Mouse (Mus musculus) limb, embryonic 10.5 days (tissue): Measurements from ENCODE around the gene Kcnj14. TPM values are rescaled to one million over a fixed set of nuclear protein-coding genes. Genes with fewer than 3 reads are reported as not detected.

Experiments
- DNase-seq: peaks from one replicate; pipeline ENCODE4 v3.0.0-alpha.2; 2017; ENCODE audit warnings: low spot score
- H3K27ac ChIP-seq: fragments of 300-500 bp; sonication (generic); 2 replicates; pipeline ENCODE4 v1.5.1; 2016; ENCODE audit warnings: mild to moderate bottlenecking
- H3K27me3 ChIP-seq: fragments of 300-500 bp; sonication (generic); 2 replicates; pipeline ENCODE4 v1.6.1; 2016; ENCODE audit warnings: low read depth, mild to moderate bottlenecking; ENCODE audit not compliant: poor library complexity, severe bottlenecking
- H3K36me3 ChIP-seq: fragments of 300-500 bp; sonication (generic); 2 replicates; pipeline ENCODE4 v1.6.1; 2016; ENCODE audit warnings: mild to moderate bottlenecking, moderate library complexity
- H3K4me1 ChIP-seq: fragments of 300-500 bp; sonication (generic); 2 replicates; pipeline ENCODE4 v1.6.1; 2016
- H3K4me3 ChIP-seq: fragments of 300-500 bp; sonication (generic); 2 replicates; pipeline ENCODE4 v1.5.1; 2016; ENCODE audit warnings: mild to moderate bottlenecking, moderate library complexity
- H3K9me3 ChIP-seq: fragments of 300-500 bp; sonication (generic); replicated peaks from 2 replicates; pipeline ENCODE4 v1.6.1; 2016; ENCODE audit warnings: mild to moderate bottlenecking
- WGBS: fragments of 180-500 bp; shearing (Covaris S2); methylation state at CpG from one replicate; pipeline ENCODE4 v1.1.7; 2016; 5-methylcytosine and 5-hydroxymethylcytosine counted together
- polyA plus RNA-seq: library from polyadenylated mRNA; unstranded; fragments of >200 nt; fragmentation: Nextera tagmentation; extraction: Ambion mirVana; gene quantifications from 2 replicates; pipeline ENCODE4 v1.2.1, GENCODE M21; 2016

Gene Kcnj14
- polyA plus RNA-seq, 1 experiment from 2014 or later = 1.4 TPM

- Histone ChIP-seq H3K27ac (no peak overlapping the region), H3K27me3 (peaks cover 52% of the 10 kb centered on the region), H3K4me1 (peaks cover 33% of the 10 kb centered on the region), H3K4me3 (peak overlapping the region; percentile 26), H3K9me3 (no peaks in the 10 kb centered on the region), H3K36me3 (peaks cover 47% of the 10 kb centered on the region)
- DNase-seq = peak; percentile 66
- 11% methylated on average over 25 of the region's 25 CpGs for WGBS
Observed at GRCm38 (mm10) chr7:45800546-45801204, 23.9 kb downstream of the Kcnj14 start.

GRCm38 (mm10) chr7:45800001-45800400 lies 24.6 kb downstream of the Kcnj14 start:
- peaks cover 59% of the 10 kb centered on the region for H3K27me3 ChIP-seq
- no peak for DNase-seq
- peak overlapping the region; percentile 26 for H3K4me3 ChIP-seq

DNA sequence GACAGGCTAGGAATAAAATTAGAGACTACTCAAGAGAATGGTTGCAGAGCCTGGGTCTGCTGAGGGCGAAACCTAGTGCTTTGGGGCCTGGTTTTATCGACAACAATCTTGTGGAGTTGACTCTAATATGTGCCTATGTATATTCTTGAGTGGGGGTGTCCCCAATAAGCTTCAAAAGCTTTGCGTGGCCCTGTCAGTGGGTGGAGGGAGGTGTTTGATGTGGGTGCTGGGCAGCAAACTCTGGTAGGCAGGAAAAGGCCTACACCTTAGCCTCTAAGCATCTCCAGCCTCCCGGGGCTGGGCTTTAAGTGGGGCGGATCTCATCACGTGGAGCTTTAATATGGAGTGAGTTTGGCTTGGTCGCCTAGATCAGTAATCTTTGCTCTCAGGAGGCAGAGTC lies 25.7 kb downstream of the Kcnj14 start:
- 53% methylated on average over 7 of the region's 7 CpGs for WGBS
- Histone ChIP-seq H3K27me3 (peaks cover 70% of the 10 kb centered on the region), H3K27ac (no peak overlapping the region), H3K4me1 (peaks cover 33% of the 10 kb centered on the region), H3K4me3 (peak overlapping the region; percentile 62; the same call in 1 of the 2 replicates), H3K36me3 (peaks cover 57% of the 10 kb centered on the region), H3K9me3 (no peaks in the 10 kb centered on the region)
- no peak for DNase-seq

More at GRCm38 (mm10) chr7:45800001-45800400, 24.6 kb downstream of the Kcnj14 start:
- no peaks in the 10 kb centered on the region for H3K9me3 ChIP-seq
- H3K36me3 ChIP-seq = peaks cover 53% of the 10 kb centered on the region
- 36% methylated on average over 7 of the region's 7 CpGs for WGBS
- H3K4me1 ChIP-seq = peaks cover 33% of the 10 kb centered on the region
- no peak overlapping the region for H3K27ac ChIP-seq

DNA sequence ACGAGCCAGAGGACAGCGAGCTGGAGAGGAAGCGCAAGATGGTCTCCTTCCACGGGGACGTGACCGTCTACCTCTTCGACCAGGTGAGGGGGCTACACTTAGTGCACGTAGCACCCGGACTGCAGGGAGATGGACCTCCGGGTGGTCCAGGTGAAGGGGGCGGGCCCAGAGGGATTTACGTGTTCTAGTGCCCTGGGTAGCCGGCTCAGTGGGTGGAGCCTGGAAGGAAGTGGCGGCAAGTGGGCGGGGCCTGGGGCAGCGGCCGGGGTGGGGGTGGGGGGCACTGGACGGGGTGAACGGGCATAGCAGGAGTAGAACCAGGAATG lies 26.1 kb downstream of the Kcnj14 start:
- peaks cover 57% of the 10 kb centered on the region for H3K36me3 ChIP-seq
- peaks cover 74% of the 10 kb centered on the region for H3K27me3 ChIP-seq
- H3K4me1 ChIP-seq = peaks cover 33% of the 10 kb centered on the region
- peak; percentile 66 for DNase-seq
- peak overlapping the region; percentile 81 for H3K27ac ChIP-seq
- no peaks in the 10 kb centered on the region for H3K9me3 ChIP-seq
- 4% methylated on average over 19 of the region's 19 CpGs for WGBS
- H3K4me3 ChIP-seq = peak overlapping the region; percentile 62

DNA sequence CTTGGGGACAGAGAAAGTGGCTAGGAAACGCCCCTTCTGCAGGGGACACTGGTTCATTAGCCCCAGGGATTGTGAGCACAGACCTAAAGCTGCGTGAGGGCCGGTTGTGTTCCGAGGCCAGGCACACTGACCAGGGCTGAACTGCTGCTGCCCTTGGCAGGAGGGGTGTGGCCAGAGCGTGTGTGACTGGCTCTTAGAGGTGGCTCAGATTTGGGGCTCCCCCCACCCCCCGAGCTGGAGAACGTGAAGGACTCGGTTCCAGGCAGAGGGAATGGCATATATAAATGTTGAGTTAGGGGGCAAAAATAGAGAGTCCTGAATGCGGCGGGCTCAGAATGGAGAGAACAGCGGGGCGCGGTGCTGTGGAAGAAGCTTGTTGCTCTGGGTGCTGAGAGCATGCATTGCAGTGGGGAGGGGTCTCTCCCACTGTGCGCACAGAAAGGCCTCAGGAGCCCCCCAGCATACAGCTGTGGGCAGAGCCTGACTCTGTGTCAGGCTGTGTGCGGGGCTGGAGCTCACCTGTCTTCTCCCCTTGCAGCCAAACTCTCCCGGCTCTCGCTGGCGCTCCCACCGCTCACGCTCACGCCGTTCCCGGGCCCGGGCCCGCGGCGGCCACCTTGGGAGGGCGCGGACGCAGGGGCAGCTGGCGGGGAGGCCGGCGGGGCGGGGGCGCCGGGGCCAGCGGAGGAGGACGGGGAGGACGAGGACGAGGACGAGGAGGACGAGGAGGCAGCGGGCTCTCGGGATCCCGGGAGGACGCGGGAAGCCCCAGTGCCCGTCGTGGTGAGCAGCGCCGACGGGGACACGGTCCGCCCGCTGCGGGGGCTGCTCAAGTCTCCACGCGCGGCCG lies 26.7 kb downstream of the Kcnj14 start:
- no peaks in the 10 kb centered on the region for H3K9me3 ChIP-seq
- H3K27ac ChIP-seq = peak overlapping the region; percentile 81
- peaks cover 33% of the 10 kb centered on the region for H3K4me1 ChIP-seq
- no peak for DNase-seq
- 1% methylated on average over 60 of the region's 60 CpGs for WGBS
- peak overlapping the region; percentile 62 for H3K4me3 ChIP-seq
- peaks cover 58% of the 10 kb centered on the region for H3K36me3 ChIP-seq
- peaks cover 80% of the 10 kb centered on the region for H3K27me3 ChIP-seq

GRCm38 (mm10) chr7:45796950-45797349 lies 27.6 kb downstream of the Kcnj14 start:
- no peak for DNase-seq
- peaks cover 58% of the 10 kb centered on the region for H3K36me3 ChIP-seq
- peaks cover 84% of the 10 kb centered on the region for H3K27me3 ChIP-seq

DNA sequence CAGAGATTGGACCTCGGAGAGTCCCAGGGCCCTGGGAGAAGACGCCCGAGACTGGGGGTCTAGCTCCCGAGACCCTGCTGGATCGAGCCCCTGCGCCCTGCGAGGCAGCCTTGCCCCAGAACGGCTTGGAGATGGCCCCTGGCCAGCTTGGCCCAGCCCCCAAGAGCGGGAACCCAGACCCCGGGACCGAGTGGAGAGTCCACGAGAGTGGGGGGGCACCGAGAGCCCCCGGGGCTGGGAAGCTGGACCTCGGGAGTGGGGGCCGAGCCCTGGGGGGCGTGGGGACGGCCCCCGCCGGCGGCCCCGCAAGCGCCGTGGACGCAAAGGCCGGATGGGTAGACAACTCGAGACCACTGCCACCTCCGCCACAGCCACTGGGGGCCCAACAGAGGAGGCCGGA lies 29.6 kb downstream of the Kcnj14 start:
- Histone ChIP-seq H3K27ac (0 out of 2 replicates have a peak overlapping the region, but pooled peaks have one; percentile 22), H3K9me3 (no peaks in the 10 kb centered on the region), H3K27me3 (peaks cover 74% of the 10 kb centered on the region), H3K4me1 (peaks cover 19% of the 10 kb centered on the region), H3K36me3 (peaks cover 70% of the 10 kb centered on the region), H3K4me3 (no peak overlapping the region)
- no peak for DNase-seq
- WGBS = 95% methylated on average over 29 of the region's 29 CpGs

More at GRCm38 (mm10) chr7:45796950-45797349, 27.6 kb downstream of the Kcnj14 start:
- H3K27ac ChIP-seq = no peak overlapping the region
- WGBS = 46% methylated on average over 6 of the region's 6 CpGs
- H3K9me3 ChIP-seq = no peaks in the 10 kb centered on the region
- peak overlapping the region; percentile 62; the same call in 1 of the 2 replicates for H3K4me3 ChIP-seq
- peaks cover 33% of the 10 kb centered on the region for H3K4me1 ChIP-seq

DNA sequence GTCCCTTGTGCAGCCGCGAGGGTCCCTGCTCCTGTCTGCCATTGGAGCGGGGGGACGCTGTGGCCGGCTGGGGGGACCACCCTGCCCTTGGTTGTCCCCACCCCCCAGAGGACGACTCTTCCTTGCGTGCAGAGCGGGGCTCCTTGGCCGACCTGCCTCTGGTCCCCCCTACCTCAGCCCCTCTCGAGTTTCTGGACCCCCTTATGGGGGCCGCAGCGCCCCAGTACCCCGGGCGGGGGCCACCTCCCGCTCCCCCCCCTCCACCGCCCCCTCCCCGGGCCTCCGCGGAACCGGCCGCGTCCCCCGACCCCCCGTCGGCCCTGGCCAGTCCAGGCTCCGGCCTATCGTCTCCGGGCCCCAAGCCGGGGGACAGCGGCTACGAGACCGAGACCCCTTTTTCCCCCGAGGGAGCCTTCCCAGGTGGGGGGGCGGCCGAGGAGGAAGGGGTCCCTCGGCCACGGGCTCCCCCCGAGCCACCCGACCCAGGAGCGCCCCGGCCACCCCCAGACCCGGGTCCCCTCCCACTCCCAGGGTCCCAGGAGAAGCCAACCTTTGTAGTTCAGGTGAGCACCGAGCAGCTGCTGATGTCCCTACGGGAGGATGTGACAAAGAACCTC lies 30.5 kb downstream of the Kcnj14 start:
- DNase-seq = no peak
- Histone ChIP-seq H3K27ac (no peak overlapping the region), H3K9me3 (no peaks in the 10 kb centered on the region), H3K4me3 (no peak overlapping the region), H3K4me1 (peaks cover 17% of the 10 kb centered on the region), H3K27me3 (peaks cover 65% of the 10 kb centered on the region), H3K36me3 (peaks cover 79% of the 10 kb centered on the region)
- 85% methylated on average over 44 of the region's 44 CpGs for WGBS

GRCm38 (mm10) chr7:45793240-45793639 lies 31.3 kb downstream of the Kcnj14 start:
- Histone ChIP-seq H3K4me3 (no peak overlapping the region), H3K9me3 (no peaks in the 10 kb centered on the region), H3K4me1 (peaks cover 11% of the 10 kb centered on the region), H3K27ac (0 out of 2 replicates have a peak overlapping the region, but pooled peaks have one; percentile 42), H3K27me3 (peaks cover 57% of the 10 kb centered on the region), H3K36me3 (peaks cover 87% of the 10 kb centered on the region)
- WGBS = 80% methylated on average over 24 of the region's 24 CpGs
- DNase-seq = no peak

GRCm38 (mm10) chr7:45791756-45792490 lies 32.7 kb downstream of the Kcnj14 start:
- H3K27me3 ChIP-seq = peaks cover 44% of the 10 kb centered on the region
- no peak overlapping the region for H3K27ac ChIP-seq
- peaks cover 98% of the 10 kb centered on the region for H3K36me3 ChIP-seq
- H3K4me3 ChIP-seq = no peak overlapping the region
- 72% methylated on average over 17 of the region's 17 CpGs for WGBS
- DNase-seq = no peak
- no peaks in the 10 kb centered on the region for H3K9me3 ChIP-seq
- H3K4me1 ChIP-seq = peaks cover 10% of the 10 kb centered on the region

DNA sequence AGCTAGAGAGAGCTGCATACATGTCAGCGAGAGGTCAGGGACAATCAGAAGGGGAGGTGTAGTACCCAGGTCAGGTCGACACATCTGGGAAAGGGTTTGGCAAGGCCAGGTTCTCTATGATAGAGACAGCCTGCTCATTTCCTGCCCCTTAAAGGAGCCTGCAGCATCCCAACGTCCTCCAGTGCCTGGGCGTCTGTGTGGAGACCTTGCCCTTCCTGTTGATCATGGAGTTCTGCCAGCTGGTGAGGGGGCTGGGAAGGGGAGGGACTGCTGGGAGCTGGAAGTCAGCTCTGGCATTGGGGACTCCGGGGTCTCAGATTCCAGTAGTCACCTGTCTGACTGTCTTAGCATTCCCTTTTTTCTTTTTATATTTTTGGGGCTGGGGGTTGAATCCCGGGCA lies 33.9 kb downstream of the Kcnj14 start:
- H3K27me3 ChIP-seq = peaks cover 32% of the 10 kb centered on the region
- peaks cover 20% of the 10 kb centered on the region for H3K4me1 ChIP-seq
- H3K27ac ChIP-seq = no peak overlapping the region
- peaks cover 86% of the 10 kb centered on the region for H3K36me3 ChIP-seq
- WGBS = 81% methylated on average over 6 of the region's 6 CpGs
- no peaks in the 10 kb centered on the region for H3K9me3 ChIP-seq
- H3K4me3 ChIP-seq = no peak overlapping the region
- no peak for DNase-seq

DNA sequence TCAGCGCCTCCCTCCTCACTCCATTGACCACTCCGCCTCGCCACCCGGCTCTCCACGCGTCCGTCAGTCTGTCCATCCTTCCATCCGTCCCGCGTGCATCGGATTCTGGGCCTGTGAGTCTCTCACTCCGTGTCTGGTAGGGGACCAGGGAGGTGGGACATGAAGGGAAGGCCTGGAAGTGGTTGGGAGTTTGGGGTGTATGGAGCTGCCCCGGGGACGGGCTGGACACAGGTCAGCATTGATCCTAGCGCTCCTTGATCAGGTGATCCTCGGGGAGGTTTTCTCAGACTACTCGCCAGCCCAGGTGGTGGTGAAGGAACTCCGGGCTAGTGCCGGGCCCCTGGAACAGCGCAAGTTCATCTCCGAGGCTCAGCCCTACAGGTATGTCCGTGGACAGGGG lies 36.9 kb downstream of the Kcnj14 start:
- 85% methylated on average over 22 of the region's 22 CpGs for WGBS
- Histone ChIP-seq H3K27me3 (peaks cover 14% of the 10 kb centered on the region), H3K4me3 (peak overlapping the region; percentile 95), H3K4me1 (peaks cover 44% of the 10 kb centered on the region), H3K36me3 (peaks cover 55% of the 10 kb centered on the region), H3K9me3 (no peaks in the 10 kb centered on the region), H3K27ac (peak overlapping the region; percentile 10)
- DNase-seq = no peak
